Mouse (Mus musculus): ENCODE results near the gene Tmem258.

DNA sequence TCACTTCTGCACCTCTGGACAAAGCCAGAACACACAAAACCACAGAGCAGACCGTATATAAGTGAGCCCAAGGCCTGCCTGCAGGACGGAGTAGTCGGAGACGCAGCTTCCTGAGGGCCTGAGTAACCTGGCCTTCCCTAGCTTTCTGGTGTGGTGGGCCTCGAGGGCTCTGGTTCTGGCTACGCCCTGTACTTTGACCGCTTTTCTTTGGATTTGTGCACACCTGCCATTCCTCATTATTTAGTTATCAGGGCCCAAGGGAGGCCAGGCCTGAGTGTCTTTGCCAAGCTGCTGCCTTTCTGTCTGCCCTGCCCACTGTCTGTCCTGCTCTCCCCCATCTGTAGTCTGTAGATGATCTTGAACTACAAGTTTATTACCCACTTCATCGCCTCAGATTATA is 13.9 kb upstream of the Tmem258 start:
- no peak for TF ChIP-seq POLR2A (IDR thresholded peaks at IDR 0.05; ENCODE audit: insufficient read length, low read depth)
- no peak for TF ChIP-seq USF1 (IDR thresholded peaks at IDR 0.05; ENCODE audit: low read depth)
- TF ChIP-seq MAX (IDR thresholded peaks at IDR 0.05; ENCODE audit: low read depth) = no peak
- no peak for TF ChIP-seq TCF12 (IDR thresholded peaks at IDR 0.05; ENCODE audit: insufficient read depth, poor library complexity, severe bottlenecking)
- TF ChIP-seq TCF3 (IDR thresholded peaks at IDR 0.05; ENCODE audit: insufficient read length, low read depth) = no peak
- no peak for TF ChIP-seq MYOG (IDR thresholded peaks at IDR 0.05; ENCODE audit: control insufficient read depth in 1 of 3, insufficient read depth in 1 of 3, insufficient read length in 2 of 3, low read depth in 2 of 3)
- no peak for TF ChIP-seq MYOD1 (IDR thresholded peaks at IDR 0.05; ENCODE audit: control insufficient read depth in 1 of 3, insufficient read length in 2 of 3, low read depth in 2 of 3)
- no peak for TF ChIP-seq E2F4 (IDR thresholded peaks at IDR 0.05; ENCODE audit: insufficient read depth)
- no peak for TF ChIP-seq CEBPB (IDR thresholded peaks at IDR 0.05; ENCODE audit: insufficient read depth, poor library complexity, severe bottlenecking)
- no peak for TF ChIP-seq POLR2AphosphoS2 (IDR thresholded peaks at IDR 0.05; ENCODE audit: insufficient read length, low read depth)
- TF ChIP-seq REST (IDR thresholded peaks at IDR 0.05; ENCODE audit: insufficient read depth, insufficient read length) = no peak
